Mouse (Mus musculus) stomach, postnatal 0 days (tissue): ENCODE measurements around the gene Aqp9.

Source experiments
- CTCF ChIP-seq: IDR thresholded peaks from 2 replicates; pipeline ENCODE4 v1.5.1; 2016; ENCODE audit warnings: antibody characterized with exemption, low read depth, mild to moderate bottlenecking, moderate library complexity
- EP300 ChIP-seq: optimal IDR thresholded peaks from 2 replicates; pipeline ENCODE3; 2016; ENCODE audit warnings: antibody characterized with exemption

DNA sequence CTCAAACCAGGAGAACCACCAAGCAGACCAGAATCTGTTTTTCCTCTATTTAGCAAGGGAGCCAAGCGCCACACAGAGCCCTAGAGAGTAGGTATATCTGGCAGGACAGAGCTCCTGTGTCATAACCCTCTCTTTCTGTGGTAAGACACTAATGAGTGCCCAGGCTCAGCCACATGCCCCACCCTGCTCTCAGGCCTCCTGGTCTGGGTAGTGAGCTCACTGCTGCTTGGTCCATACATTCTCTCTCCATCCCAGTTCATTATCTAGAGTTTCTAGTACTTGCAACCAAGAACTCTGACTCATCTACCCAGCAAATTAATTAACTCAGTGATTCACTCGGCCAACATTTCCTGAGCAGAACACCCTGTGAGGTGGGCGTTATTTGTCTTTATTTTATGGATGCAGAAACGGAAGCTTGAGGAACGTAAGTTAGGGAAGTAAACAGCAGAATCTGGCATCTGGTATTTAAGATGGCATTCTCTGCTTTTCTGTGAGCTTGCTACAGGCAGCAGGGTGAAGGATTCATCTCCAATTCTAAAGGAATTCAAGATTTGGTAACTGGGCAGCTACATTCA lies 91.1 kb downstream of the Aqp9 start:
- TF ChIP-seq CTCF: no peak
- no peak for TF ChIP-seq EP300
